Mouse (Mus musculus) neural tube, embryonic 11.5 days (tissue): ENCODE results near the gene Cpne9. TPM values are rescaled to one million over a fixed set of nuclear protein-coding genes. Genes with fewer than 3 reads are reported as not detected.

Experiments
- ATAC-seq: fragments of 200-750 bp; cut with Nextera tagmentation; 2 replicates; pipeline ENCODE4 v1.8.0; 2017; ENCODE audit warnings: moderate number of reproducible peaks, mild to moderate bottlenecking, moderate TSS enrichment, moderate library complexity; ENCODE audit not compliant: insufficient read depth, low FRiP score, low TSS enrichment
- DNase-seq: peaks from one replicate; pipeline ENCODE4 v3.0.0-alpha.2; 2015; ENCODE audit warnings: low spot score
- H3K27ac ChIP-seq: fragments of 300-500 bp; sonication (generic); 2 replicates; pipeline ENCODE4 v1.5.1; 2014; ENCODE audit warnings: low read depth, mild to moderate bottlenecking, low read length
- H3K27me3 ChIP-seq: fragments of 300-500 bp; sonication (generic); 2 replicates; pipeline ENCODE4 v1.6.1; 2014; ENCODE audit warnings: mild to moderate bottlenecking, low read length, mixed read lengths; ENCODE audit not compliant: control insufficient read depth, insufficient read depth
- H3K36me3 ChIP-seq: fragments of 300-500 bp; sonication (generic); 2 replicates; pipeline ENCODE4 v1.6.1; 2014; ENCODE audit warnings: mild to moderate bottlenecking, low read length, moderate library complexity, mixed read lengths; ENCODE audit not compliant: control insufficient read depth, insufficient read depth
- H3K4me1 ChIP-seq: fragments of 300-500 bp; sonication (generic); 2 replicates; pipeline ENCODE4 v1.6.1; 2014; ENCODE audit warnings: low read length, mixed read lengths; ENCODE audit not compliant: control insufficient read depth, insufficient read depth
- H3K4me2 ChIP-seq: fragments of 300-500 bp; sonication (generic); 2 replicates; pipeline ENCODE4 v1.6.1; 2014; ENCODE audit warnings: low read depth, mild to moderate bottlenecking, moderate library complexity
- H3K4me3 ChIP-seq: fragments of 300-500 bp; sonication (generic); 2 replicates; pipeline ENCODE4 v1.5.1; 2014; ENCODE audit warnings: low read depth, low read length
- H3K9ac ChIP-seq: fragments of 300-500 bp; sonication (generic); 2 replicates; pipeline ENCODE4 v1.6.1; 2014; ENCODE audit warnings: mild to moderate bottlenecking, low read length
- H3K9me3 ChIP-seq: fragments of 300-500 bp; sonication (generic); 2 replicates; pipeline ENCODE4 v1.6.1; 2016; ENCODE audit warnings: low read length; ENCODE audit not compliant: control insufficient read depth
- WGBS: fragments of 180-500 bp; shearing (Covaris S2); extraction: QIAGEN DNeasy Blood & Tissue Kit; methylation state at CpG from one replicate; pipeline ENCODE4 v1.1.7; 2014; 5-methylcytosine and 5-hydroxymethylcytosine counted together
- polyA plus RNA-seq: library from polyadenylated mRNA; unstranded; fragments of >200 nt; fragmentation: Nextera tagmentation; extraction: Ambion mirVana; gene quantifications from 2 replicates; pipeline ENCODE4 v1.2.1, GENCODE M21; 2014

Cpne9 gene
- polyA plus RNA-seq, 1 experiment from 2014 or later, result 0.08 TPM

GRCm38 (mm10) chr6:113341574-113341973 lies 59.5 kb downstream of the Cpne9 start:
- Histone ChIP-seq H3K9me3 (no peaks in the 10 kb centered on the region), H3K4me1 (peaks cover 7% of the 10 kb centered on the region), H3K27me3 (no peaks in the 10 kb centered on the region), H3K36me3 (no peaks in the 10 kb centered on the region), H3K4me3 (no peak overlapping the region), H3K4me2 (no peak overlapping the region), H3K27ac (no peak overlapping the region), H3K9ac (no peak overlapping the region)
- whole genome bisulfite sequencing, result 81% methylated on average over 6 of the region's 6 CpGs
- no peak for ATAC-seq
- no peak for DNase-seq

- Histone ChIP-seq H3K36me3 (no peaks in the 10 kb centered on the region), H3K27me3 (no peaks in the 10 kb centered on the region), H3K4me3 (no peak overlapping the region), H3K9ac (no peak overlapping the region), H3K4me2 (no peak overlapping the region), H3K9me3 (no peaks in the 10 kb centered on the region), H3K27ac (no peak overlapping the region), H3K4me1 (peaks cover 7% of the 10 kb centered on the region)
- ATAC-seq (no peak), DNase-seq (no peak)
- WGBS, result 42% methylated on average over 4 of the region's 7 CpGs
Observed at GRCm38 (mm10) chr6:113342297-113342696, 60.2 kb downstream of the Cpne9 start.

- no peak within 1 kb of the TSS for H3K27ac ChIP-seq
- 15% methylated on average over 32 of the region's 32 CpGs for WGBS
- no peaks in the 10 kb centered on the region for H3K27me3 ChIP-seq
- no peaks in the 10 kb centered on the region for H3K36me3 ChIP-seq
- H3K9me3 ChIP-seq, result no peaks in the 10 kb centered on the region
- H3K4me1 ChIP-seq, result peaks cover 7% of the 10 kb centered on the region
- peak within 1 kb of the TSS; percentile 50 for H3K4me3 ChIP-seq
- peak within 1 kb of the TSS; percentile 93 for H3K4me2 ChIP-seq
- H3K9ac ChIP-seq, result peak within 1 kb of the TSS; percentile 86
- ATAC-seq (peak; percentile 83; the same call in 1 of the 2 replicates), DNase-seq (peak; percentile 76)
Observed at GRCm38 (mm10) chr6:113343177-113344092, 61.3 kb downstream of the Cpne9 start, which contains the start of gene Camk1. TSS of gene Camk1 (minus strand) at chr6:113343984.

GRCm38 (mm10) chr6:113344321-113344720 lies 62.2 kb downstream of the Cpne9 start:
- no peaks in the 10 kb centered on the region for H3K27me3 ChIP-seq
- H3K4me1 ChIP-seq, result peaks cover 7% of the 10 kb centered on the region
- H3K27ac ChIP-seq, result no peak overlapping the region
- no peak for ATAC-seq
- H3K4me2 ChIP-seq, result no peak overlapping the region
- DNase-seq, result no peak
- 66% methylated on average over 2 of the region's 2 CpGs for WGBS
- no peak overlapping the region for H3K4me3 ChIP-seq
- no peak overlapping the region for H3K9ac ChIP-seq
- H3K9me3 ChIP-seq, result no peaks in the 10 kb centered on the region
- no peaks in the 10 kb centered on the region for H3K36me3 ChIP-seq

- Histone ChIP-seq H3K27me3 (no peaks in the 10 kb centered on the region), H3K9ac (no peak overlapping the region), H3K9me3 (no peaks in the 10 kb centered on the region), H3K27ac (no peak overlapping the region), H3K36me3 (no peaks in the 10 kb centered on the region), H3K4me3 (no peak overlapping the region), H3K4me1 (peaks cover 5% of the 10 kb centered on the region), H3K4me2 (no peak overlapping the region)
- ATAC-seq (no peak), DNase-seq (no peak)
- 82% methylated on average over 4 of the region's 4 CpGs for WGBS
Observed at GRCm38 (mm10) chr6:113346897-113347296, 64.8 kb downstream of the Cpne9 start.

- H3K27me3 ChIP-seq, result no peaks in the 10 kb centered on the region
- no peaks in the 10 kb centered on the region for H3K4me1 ChIP-seq
- no peak overlapping the region for H3K27ac ChIP-seq
- DNase-seq, result no peak
- ATAC-seq, result no peak
- H3K36me3 ChIP-seq, result no peaks in the 10 kb centered on the region
- H3K9ac ChIP-seq, result no peak overlapping the region
- H3K4me2 ChIP-seq, result no peak overlapping the region
- no peak overlapping the region for H3K4me3 ChIP-seq
- no peaks in the 10 kb centered on the region for H3K9me3 ChIP-seq
Observed at GRCm38 (mm10) chr6:113350538-113350937, 68.4 kb downstream of the Cpne9 start.

GRCm38 (mm10) chr6:113351161-113351560 lies 69.1 kb downstream of the Cpne9 start:
- WGBS, result 95% methylated on average over 1 of the region's 1 CpGs
- Histone ChIP-seq H3K9ac (no peak overlapping the region), H3K27ac (no peak overlapping the region), H3K4me3 (no peak overlapping the region), H3K9me3 (no peaks in the 10 kb centered on the region), H3K27me3 (no peaks in the 10 kb centered on the region), H3K36me3 (no peaks in the 10 kb centered on the region), H3K4me1 (no peaks in the 10 kb centered on the region), H3K4me2 (no peak overlapping the region)
- ATAC-seq (no peak), DNase-seq (no peak)

- H3K27ac ChIP-seq, result no peak overlapping the region
- no peak overlapping the region for H3K9ac ChIP-seq
- 75% methylated on average over 10 of the region's 10 CpGs for WGBS
- H3K4me2 ChIP-seq, result no peak overlapping the region
- no peaks in the 10 kb centered on the region for H3K9me3 ChIP-seq
- no peak for ATAC-seq
- H3K4me3 ChIP-seq, result no peak overlapping the region
- no peaks in the 10 kb centered on the region for H3K27me3 ChIP-seq
- H3K4me1 ChIP-seq, result no peaks in the 10 kb centered on the region
- no peak for DNase-seq
- no peaks in the 10 kb centered on the region for H3K36me3 ChIP-seq
Observed at GRCm38 (mm10) chr6:113351653-113352052, 69.5 kb downstream of the Cpne9 start.

- no peak overlapping the region for H3K4me3 ChIP-seq
- H3K36me3 ChIP-seq, result no peaks in the 10 kb centered on the region
- H3K9ac ChIP-seq, result no peak overlapping the region
- H3K4me2 ChIP-seq, result no peak overlapping the region
- no peak overlapping the region for H3K27ac ChIP-seq
- no peaks in the 10 kb centered on the region for H3K4me1 ChIP-seq
- ATAC-seq (no peak), DNase-seq (no peak)
- H3K9me3 ChIP-seq, result no peaks in the 10 kb centered on the region
- 79% methylated on average over 3 of the region's 3 CpGs for WGBS
- no peaks in the 10 kb centered on the region for H3K27me3 ChIP-seq
Observed at GRCm38 (mm10) chr6:113352820-113353219, 70.7 kb downstream of the Cpne9 start.
